Mouse (Mus musculus) limb, embryonic 14.5 days (tissue): ENCODE results near the gene Pds5b. TPM values are rescaled to one million over a fixed set of nuclear protein-coding genes. Genes with fewer than 3 reads are reported as not detected.
"Not testable (repeated sequence)": the region's sequence is repeated elsewhere in the genome, so short reads cannot be mapped to it uniquely, and the experiment has no call there.

Experiments
- ATAC-seq: fragments of 200-750 bp; cut with Nextera tagmentation; 2 replicates; pipeline ENCODE4 v1.8.0; 2017; ENCODE audit warnings: low read depth, moderate number of reproducible peaks, moderate TSS enrichment; ENCODE audit not compliant: low FRiP score
- DNase-seq: peaks from one replicate; pipeline ENCODE4 v3.0.0-alpha.2; 2015; ENCODE audit warnings: low spot score
- H3K27ac ChIP-seq: fragments of 300-500 bp; sonication (generic); replicated peaks from 2 replicates; pipeline ENCODE4 v1.5.1; 2014; ENCODE audit warnings: low read depth, mild to moderate bottlenecking, low read length, moderate library complexity, mixed read lengths
- H3K27me3 ChIP-seq: fragments of 300-500 bp; sonication (generic); 2 replicates; pipeline ENCODE4 v1.6.1; 2014; ENCODE audit warnings: low read length, mixed read lengths; ENCODE audit not compliant: control insufficient read depth, insufficient read depth
- H3K36me3 ChIP-seq: fragments of 300-500 bp; sonication (generic); 2 replicates; pipeline ENCODE4 v1.6.1; 2014; ENCODE audit warnings: mild to moderate bottlenecking, low read length, moderate library complexity, mixed read lengths; ENCODE audit not compliant: control insufficient read depth, insufficient read depth
- H3K4me1 ChIP-seq: fragments of 300-500 bp; sonication (generic); 2 replicates; pipeline ENCODE4 v1.6.1; 2014; ENCODE audit warnings: antibody characterized with exemption, low read length, mixed read lengths; ENCODE audit not compliant: control insufficient read depth, insufficient read depth
- H3K4me2 ChIP-seq: fragments of 300-500 bp; sonication (generic); replicated peaks from 2 replicates; pipeline ENCODE4 v1.6.1; 2014; ENCODE audit warnings: low read depth, mild to moderate bottlenecking, low read length, moderate library complexity; ENCODE audit not compliant: severe bottlenecking
- H3K4me3 ChIP-seq: fragments of 300-500 bp; sonication (generic); replicated peaks from 2 replicates; pipeline ENCODE4 v1.5.1; 2014; ENCODE audit warnings: low read length
- H3K9ac ChIP-seq: fragments of 300-500 bp; sonication (generic); 2 replicates; pipeline ENCODE4 v1.6.1; 2014; ENCODE audit warnings: mild to moderate bottlenecking, low read depth, low read length, moderate library complexity; ENCODE audit not compliant: severe bottlenecking
- H3K9me3 ChIP-seq: fragments of 300-500 bp; sonication (generic); 2 replicates; pipeline ENCODE4 v1.6.1; 2016; ENCODE audit warnings: low read length; ENCODE audit not compliant: control insufficient read depth
- POLR2A ChIP-seq: fragments of 200-500 bp; IDR thresholded peaks from 2 replicates; pipeline ENCODE4 v1.8.0; 2012; ENCODE audit warnings: inconsistent platforms, mild to moderate bottlenecking, moderate library complexity, borderline replicate concordance; ENCODE audit not compliant: insufficient read depth, insufficient read length; ENCODE audit errors: extremely low read depth
- WGBS: fragments of 180-500 bp; shearing (Covaris S2); extraction: QIAGEN DNeasy Blood & Tissue Kit; methylation state at CpG from one replicate; pipeline ENCODE4 v1.1.7; 2014; 5-methylcytosine and 5-hydroxymethylcytosine counted together
- polyA plus RNA-seq, 2 experiments: library from polyadenylated mRNA; depleted of rRNA in 1 of 2; stranded (reverse) in 1 of 2; unstranded in 1 of 2; fragments of >200 nt; fragmentation: Nextera tagmentation in 1 of 2; extraction: Ambion mirVana in 1 of 2; gene quantifications; 2 replicates each; pipeline versions ENCODE4 v1.2.1 to v1.2.3; 2012 to 2014

Pds5b gene
- polyA plus RNA-seq, 2 experiments = 40.0 to 41.6 TPM

- DNase-seq (no peak), ATAC-seq (no peak)
- no peak for TF ChIP-seq POLR2A
- 97% methylated on average over 8 of the region's 8 CpGs for WGBS
- no peaks in the 10 kb centered on the region for H3K36me3 ChIP-seq
- peaks cover 7% of the 10 kb centered on the region for H3K9me3 ChIP-seq
- no peak overlapping the region for H3K9ac ChIP-seq
- no peaks in the 10 kb centered on the region for H3K27me3 ChIP-seq
- H3K27ac ChIP-seq = no peak overlapping the region
- H3K4me2 ChIP-seq = no peak overlapping the region
- H3K4me3 ChIP-seq = no peak overlapping the region
- H3K4me1 ChIP-seq = peaks cover 16% of the 10 kb centered on the region
Measured at GRCm38 (mm10) chr5:150836782-150837181, 163.2 kb downstream of the Pds5b start.

- Histone ChIP-seq H3K27ac (peak overlapping the region; percentile 48), H3K27me3 (no peaks in the 10 kb centered on the region), H3K9me3 (peaks cover 7% of the 10 kb centered on the region), H3K36me3 (no peaks in the 10 kb centered on the region), H3K9ac (no peak overlapping the region; the same call in 1 of the 2 replicates), H3K4me3 (no peak overlapping the region), H3K4me1 (peaks cover 16% of the 10 kb centered on the region), H3K4me2 (peak overlapping the region; percentile 37)
- peak; percentile 84 for ATAC-seq
- peak; percentile 81 for DNase-seq
- 21% methylated on average over 11 of the region's 11 CpGs for WGBS
- no peak for TF ChIP-seq POLR2A
Measured at GRCm38 (mm10) chr5:150839688-150840541, 166.4 kb downstream of the Pds5b start.

- Histone ChIP-seq H3K4me1 (peaks cover 16% of the 10 kb centered on the region), H3K4me3 (no peak overlapping the region), H3K9me3 (peaks cover 7% of the 10 kb centered on the region), H3K4me2 (peak overlapping the region; percentile 37; the same call in 1 of the 2 replicates), H3K27me3 (no peaks in the 10 kb centered on the region), H3K36me3 (no peaks in the 10 kb centered on the region), H3K27ac (peak overlapping the region; percentile 48), H3K9ac (no peak overlapping the region)
- no peak for TF ChIP-seq POLR2A
- WGBS = 26% methylated on average over 11 of the region's 11 CpGs
- DNase-seq = no peak
- no peak for ATAC-seq
Measured at GRCm38 (mm10) chr5:150840596-150840995, 167.1 kb downstream of the Pds5b start.

GRCm38 (mm10) chr5:150845961-150846360 is 172.4 kb downstream of the Pds5b start:
- H3K4me1 ChIP-seq = no peaks in the 10 kb centered on the region; the same call in 1 of the 2 replicates
- no peak for DNase-seq
- no peak overlapping the region for H3K9ac ChIP-seq
- H3K4me3 ChIP-seq = no peak overlapping the region
- H3K4me2 ChIP-seq = no peak overlapping the region
- no peak for ATAC-seq
- H3K27me3 ChIP-seq = no peaks in the 10 kb centered on the region
- no peaks in the 10 kb centered on the region for H3K36me3 ChIP-seq
- no peak for TF ChIP-seq POLR2A
- no peak overlapping the region for H3K27ac ChIP-seq
- H3K9me3 ChIP-seq = no peaks in the 10 kb centered on the region
- WGBS = 79% methylated on average over 6 of the region's 6 CpGs

GRCm38 (mm10) chr5:150850821-150851220 is 177.3 kb downstream of the Pds5b start:
- Histone ChIP-seq H3K27me3 (no peaks in the 10 kb centered on the region), H3K4me3 (no peak overlapping the region), H3K4me1 (no peaks in the 10 kb centered on the region), H3K27ac (no peak overlapping the region), H3K9me3 (no peaks in the 10 kb centered on the region), H3K36me3 (no peaks in the 10 kb centered on the region), H3K9ac (no peak overlapping the region), H3K4me2 (no peak overlapping the region)
- DNase-seq (no peak), ATAC-seq (no peak)
- WGBS = 31% methylated on average over 2 of the region's 2 CpGs
- TF ChIP-seq POLR2A = no peak

GRCm38 (mm10) chr5:150852097-150852496 is 178.6 kb downstream of the Pds5b start:
- WGBS = 87% methylated on average over 2 of the region's 2 CpGs
- H3K4me1 ChIP-seq, H3K36me3 ChIP-seq, H3K4me3 ChIP-seq, H3K27ac ChIP-seq, H3K9me3 ChIP-seq, H3K9ac ChIP-seq, ATAC-seq, DNase-seq, H3K4me2 ChIP-seq, H3K27me3 ChIP-seq: not testable (repeated sequence)
